Mouse (Mus musculus): ENCODE measurements at regions not wholly inside any gene's neighbourhood (a gene's known extent, or its start where the extent isn't known, plus 50 kb on each side); places are given as distances from the start of the nearest gene placed in this dataset.
A peak's percentile ranks its signal among the peaks of the same experiment; 100 is the strongest.

GRCm38 (mm10) chr7:82115646-82116045 is 58.0 kb upstream of the Sh3gl3 start:
- TF ChIP-seq RAD21 (IDR thresholded peaks at IDR 0.05; ENCODE audit: low read depth, low read length) (no peak), ZKSCAN1 (IDR thresholded peaks at IDR 0.05; ENCODE audit: borderline replicate concordance, low read depth, low read length) (no peak), USF2 (conservative IDR thresholded peaks at IDR 0.05; ENCODE audit: low read depth, low read length) (no peak), ELF1 (IDR thresholded peaks at IDR 0.05; ENCODE audit: low read depth, low read length) (no peak), ZNF384 (IDR thresholded peaks at IDR 0.05; ENCODE audit: low read depth, low read length) (no peak), ETS1 (conservative IDR thresholded peaks at IDR 0.05; ENCODE audit: low read depth, low read length) (no peak), NRF1 (IDR thresholded peaks at IDR 0.05; ENCODE audit: low read depth, low read length) (no peak), MAX (IDR thresholded peaks at IDR 0.05; ENCODE audit: low read length) (no peak), BHLHE40 (IDR thresholded peaks at IDR 0.05; ENCODE audit: low read depth, low read length) (no peak), EP300 (IDR thresholded peaks at IDR 0.05; ENCODE audit: low read length) (no peak), HCFC1 (IDR thresholded peaks at IDR 0.05; ENCODE audit: low read depth, low read length) (no peak), SMC3 (IDR thresholded peaks at IDR 0.05; ENCODE audit: low read depth, low read length) (no peak), TCF12 (IDR thresholded peaks at IDR 0.05; ENCODE audit: low read depth, low read length) (no peak), MEF2A (IDR thresholded peaks at IDR 0.05; ENCODE audit: borderline replicate concordance, low read depth, low read length) (no peak)
- Histone ChIP-seq H3K27me3 (replicated peaks) (peaks cover 37% of the 10 kb centered on the region), H3K4me1 (ENCODE audit: control insufficient read depth in 1 of 2, insufficient read depth in 2 of 2) (no peaks in the 10 kb centered on the region), H3K9me3 (replicated peaks; ENCODE audit: low read length) (no peaks in the 10 kb centered on the region), H3K4me3 (replicated peaks in 1 of 3; ENCODE audit: low read depth in 2 of 3, low read length in 2 of 3, poor library complexity in 1 of 3) (no peak overlapping the region), H3K9ac (ENCODE audit: insufficient read depth, low read depth) (no peak overlapping the region), H3K4me2 (ENCODE audit: insufficient read depth, low read depth, poor library complexity, severe bottlenecking) (no peak overlapping the region), H3K79me2 (replicated peaks; ENCODE audit: control insufficient read depth, extremely low read depth, insufficient read depth, poor library complexity, severe bottlenecking) (no peaks in the 10 kb centered on the region), H3K36me3 (replicated peaks in 1 of 2; ENCODE audit: control insufficient read depth in 1 of 2, insufficient read depth in 1 of 2, low read length in 1 of 2) (no peaks in the 10 kb centered on the region), H3K27ac (ENCODE audit: insufficient read depth, low read depth) (no peak overlapping the region)
- DNase-seq (ENCODE audit: extremely low read depth), result no peak
- in situ Hi-C loops (cut with MboI; ENCODE audit: low pct_ligation_motif_present, low pct_unique_long_range_greater_than_20kb, low sequenced_read_pairs) (loop anchor here (25.0 kb wide), 2 partner anchors 153 to 328 kb away; partner anchors contain the start of gene 3110040N11Rik), dilution Hi-C loops (cut with MboI; ENCODE audit: extremely low pct_ligation_motif_present, extremely low pct_unique_long_range_greater_than_20kb, low sequenced_read_pairs) (no loop called here)

GRCm38 (mm10) chr7:82119266-82119665 is 54.4 kb upstream of the Sh3gl3 start:
- Histone ChIP-seq H3K36me3 (replicated peaks in 1 of 2; ENCODE audit: control insufficient read depth in 1 of 2, insufficient read depth in 1 of 2, low read length in 1 of 2) (no peaks in the 10 kb centered on the region), H3K4me2 (ENCODE audit: insufficient read depth, low read depth, poor library complexity, severe bottlenecking) (no peak overlapping the region), H3K4me1 (ENCODE audit: control insufficient read depth in 1 of 2, insufficient read depth in 2 of 2) (no peaks in the 10 kb centered on the region), H3K27me3 (replicated peaks) (peaks cover 23% of the 10 kb centered on the region), H3K9me3 (replicated peaks; ENCODE audit: low read length) (no peaks in the 10 kb centered on the region), H3K9ac (ENCODE audit: insufficient read depth, low read depth) (no peak overlapping the region), H3K4me3 (replicated peaks in 1 of 3; ENCODE audit: low read depth in 2 of 3, low read length in 2 of 3, poor library complexity in 1 of 3) (no peak overlapping the region), H3K27ac (ENCODE audit: insufficient read depth, low read depth) (no peak overlapping the region), H3K79me2 (replicated peaks; ENCODE audit: control insufficient read depth, extremely low read depth, insufficient read depth, poor library complexity, severe bottlenecking) (no peaks in the 10 kb centered on the region)
- dilution Hi-C loops (cut with MboI; ENCODE audit: extremely low pct_ligation_motif_present, extremely low pct_unique_long_range_greater_than_20kb, low sequenced_read_pairs), result no loop called here
- peak; percentile 84 for DNase-seq (ENCODE audit: extremely low read depth)
- TF ChIP-seq SMC3 (IDR thresholded peaks at IDR 0.05; ENCODE audit: low read depth, low read length) (peak; percentile 86), ZC3H11A (IDR thresholded peaks at IDR 0.05; ENCODE audit: low read depth, low read length) (peak; percentile 48), CHD2 (IDR thresholded peaks at IDR 0.05; ENCODE audit: low read length) (no peak), RCOR1 (conservative IDR thresholded peaks at IDR 0.05; ENCODE audit: low read depth, low read length) (no peak), ZNF384 (IDR thresholded peaks at IDR 0.05; ENCODE audit: low read depth, low read length) (no peak), RAD21 (IDR thresholded peaks at IDR 0.05; ENCODE audit: low read depth, low read length) (peak; percentile 90), MXI1 (IDR thresholded peaks at IDR 0.05; ENCODE audit: low read depth, low read length) (no peak), TCF12 (IDR thresholded peaks at IDR 0.05; ENCODE audit: low read depth, low read length) (no peak), ZMIZ1 (IDR thresholded peaks at IDR 0.05; ENCODE audit: low read depth, low read length) (no peak), CTCF (conservative IDR thresholded peaks at IDR 0.05 in 1 of 2, IDR thresholded peaks at IDR 0.05 in 1 of 2; ENCODE audit: low read depth in 2 of 2, low read length in 2 of 2) (peak; percentile 45 to 85; a peak in 3 of 4 replicates)
- in situ Hi-C loops (cut with MboI; ENCODE audit: low pct_ligation_motif_present, low pct_unique_long_range_greater_than_20kb, low sequenced_read_pairs), result loop anchor here (25.0 kb wide), 2 partner anchors 157 to 332 kb away; partner anchors contain the start of gene 3110040N11Rik
